Mouse (Mus musculus): Measurements from ENCODE around the gene Cmtm1. TPM values are rescaled to one million over a fixed set of nuclear protein-coding genes. Genes with fewer than 3 reads are reported as not detected.
"Not testable (repeated sequence)": the region's sequence is repeated elsewhere in the genome, so short reads cannot be mapped to it uniquely, and the experiment has no call there.

The Cmtm1 gene
- total and polyA plus RNA-seq, 2 experiments from 2014 or later, result not detected

DNA sequence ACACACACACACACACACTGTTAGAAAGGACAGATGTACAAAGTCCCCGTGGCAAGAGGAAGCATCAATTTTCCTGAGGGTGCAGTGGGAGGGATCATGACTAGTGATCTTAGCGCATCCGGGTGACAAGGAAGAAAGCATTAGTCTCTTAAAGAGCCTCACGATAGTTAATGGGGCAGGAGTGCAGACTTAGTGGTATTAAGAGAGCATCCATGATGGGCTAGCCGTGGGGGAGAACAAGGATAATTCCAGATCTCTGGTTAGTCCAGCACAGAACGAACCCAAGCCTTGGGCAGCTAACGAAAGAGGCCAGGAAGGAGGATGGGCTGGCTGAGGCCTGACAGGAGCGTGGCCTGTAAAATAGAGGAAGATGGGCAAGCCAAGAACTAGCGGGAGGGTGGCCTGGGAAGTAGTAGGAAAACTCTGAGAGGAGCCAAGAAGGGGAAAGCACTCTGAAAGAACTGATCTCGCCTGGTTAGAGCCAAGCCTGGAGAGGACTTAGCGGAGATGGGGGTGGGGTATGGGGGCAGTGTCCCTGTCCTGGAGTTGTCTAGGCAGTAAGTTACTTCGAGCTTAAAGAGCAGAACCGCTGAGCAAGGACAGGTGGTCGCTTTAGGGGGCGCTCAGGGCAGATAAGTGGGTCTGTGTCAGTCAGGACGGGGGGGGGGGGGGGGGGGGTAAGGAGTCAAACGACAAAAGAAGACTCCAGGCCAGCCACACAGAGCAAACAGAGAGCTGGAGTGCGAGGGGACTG, 29.5 kb upstream of the Cmtm1 start, which contains the start of gene Cmtm3:
TSS of gene Cmtm3 (plus strand) at position 182 of the 754 bp plus-strand sequence.
- 14% methylated on average over 17 of the region's 18 CpGs for WGBS
- H3K4me2 ChIP-seq (ENCODE audit: low read depth, low read length), result peak within 1 kb of the TSS; percentile 92
- no peaks in the 10 kb centered on the region for H3K9me3 ChIP-seq (ENCODE audit: low read length)
- no peaks in the 10 kb centered on the region for H3K27me3 ChIP-seq (ENCODE audit: insufficient read depth, low read length)
- peak within 1 kb of the TSS; percentile 70 for H3K9ac ChIP-seq (replicated peaks; ENCODE audit: low read length)
- DNase-seq (ENCODE audit: low spot score), result peak; percentile 56
- ATAC-seq, result peak; percentile 15; the same call in 1 of the 2 replicates
- peak within 1 kb of the TSS; percentile 79; the same call in 1 of the 2 replicates for H3K27ac ChIP-seq
- no peaks in the 10 kb centered on the region for H3K4me1 ChIP-seq (ENCODE audit: insufficient read depth, low read length)
- H3K4me3 ChIP-seq (ENCODE audit: low read length), result peak within 1 kb of the TSS; percentile 60
- TF ChIP-seq CTCF (IDR thresholded peaks at IDR 0.05; ENCODE audit: low read depth), result no peak
- no peaks in the 10 kb centered on the region for H3K36me3 ChIP-seq (ENCODE audit: insufficient read depth, low read length)

DNA sequence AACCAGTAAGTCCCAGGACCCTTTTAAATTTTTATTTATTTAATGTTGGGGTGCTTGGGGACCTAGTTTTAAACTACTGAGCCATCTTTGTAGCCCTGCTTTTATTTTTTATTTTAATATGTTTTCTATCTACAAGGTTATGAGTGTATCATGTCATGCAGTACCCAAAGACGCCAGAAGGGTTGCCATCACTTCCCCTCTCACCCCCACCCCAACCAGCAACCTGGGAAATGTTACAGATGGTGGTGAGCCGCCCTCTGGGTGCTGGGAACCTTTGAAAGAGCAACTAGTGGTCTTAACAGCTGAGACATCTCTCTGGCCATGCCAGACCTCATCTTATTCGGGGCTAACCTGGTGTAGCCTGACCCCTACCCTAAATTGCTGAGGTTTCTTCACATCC, 27.9 kb upstream of the Cmtm1 start:
- Histone ChIP-seq H3K27ac (no peak overlapping the region), H3K27me3 (ENCODE audit: insufficient read depth, low read length) (no peaks in the 10 kb centered on the region), H3K36me3 (ENCODE audit: insufficient read depth, low read length) (no peaks in the 10 kb centered on the region), H3K4me2 (ENCODE audit: low read depth, low read length) (no peak overlapping the region), H3K9ac (replicated peaks; ENCODE audit: low read length) (no peak overlapping the region), H3K9me3 (ENCODE audit: low read length) (no peaks in the 10 kb centered on the region), H3K4me1 (ENCODE audit: insufficient read depth, low read length) (no peaks in the 10 kb centered on the region), H3K4me3 (ENCODE audit: low read length) (no peak overlapping the region)
- ATAC-seq, result no peak
- TF ChIP-seq CTCF (IDR thresholded peaks at IDR 0.05; ENCODE audit: low read depth), result peak; percentile 37
- 58% methylated on average over 3 of the region's 3 CpGs for WGBS
- no peak for DNase-seq (ENCODE audit: low spot score)

DNA sequence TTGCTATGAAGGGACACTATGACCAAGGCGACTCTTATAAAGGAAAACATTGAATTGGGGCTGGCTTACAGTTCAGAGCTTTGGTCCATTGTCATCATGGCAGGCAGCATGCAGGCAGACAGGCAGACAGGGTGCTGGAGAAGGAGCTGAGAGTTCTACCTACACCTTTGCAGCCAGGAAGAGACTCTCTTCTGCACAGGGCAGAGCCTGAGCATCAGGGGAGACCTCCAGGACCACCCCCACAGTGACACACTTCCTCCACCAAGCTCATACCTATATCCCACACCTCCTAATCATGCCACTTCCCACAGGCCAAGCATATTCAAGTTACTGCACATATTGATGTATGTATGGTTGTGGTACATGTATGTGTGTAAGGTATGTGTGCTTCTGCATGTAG, 26.9 kb upstream of the Cmtm1 start:
- Histone ChIP-seq H3K27me3 (ENCODE audit: insufficient read depth, low read length) (no peaks in the 10 kb centered on the region), H3K9me3 (ENCODE audit: low read length) (no peaks in the 10 kb centered on the region), H3K9ac (replicated peaks; ENCODE audit: low read length) (no peak overlapping the region), H3K4me1 (ENCODE audit: insufficient read depth, low read length) (no peaks in the 10 kb centered on the region), H3K4me2 (ENCODE audit: low read depth, low read length) (no peak overlapping the region), H3K36me3 (ENCODE audit: insufficient read depth, low read length) (no peaks in the 10 kb centered on the region), H3K4me3 (ENCODE audit: low read length) (no peak overlapping the region), H3K27ac (no peak overlapping the region)
- no peak for TF ChIP-seq CTCF (IDR thresholded peaks at IDR 0.05; ENCODE audit: low read depth)
- ATAC-seq (no peak), DNase-seq (ENCODE audit: low spot score) (no peak)
- 88% methylated on average over 1 of the region's 1 CpGs for WGBS

DNA sequence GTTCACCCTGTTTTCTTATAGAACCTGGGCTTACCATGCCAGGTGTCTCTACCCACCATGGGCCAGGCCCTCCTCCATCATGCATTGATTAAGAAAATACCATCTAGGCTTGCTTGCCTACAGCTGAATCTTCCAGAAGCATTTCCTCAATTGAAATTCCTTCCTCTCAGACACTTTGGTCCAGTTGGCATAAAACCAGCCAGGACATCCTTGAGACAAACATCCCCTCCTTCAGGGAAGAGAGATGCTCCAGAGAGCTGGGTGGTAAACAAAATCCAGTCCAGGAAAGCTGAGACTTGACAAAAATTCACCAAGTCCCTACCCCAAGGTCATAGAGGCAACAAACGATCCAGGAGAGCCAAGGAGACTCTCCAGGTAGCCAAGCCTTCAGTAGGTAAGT, 24.3 kb upstream of the Cmtm1 start:
- Histone ChIP-seq H3K27ac (no peak overlapping the region), H3K9ac (replicated peaks; ENCODE audit: low read length) (no peak overlapping the region), H3K27me3 (ENCODE audit: insufficient read depth, low read length) (no peaks in the 10 kb centered on the region), H3K36me3 (ENCODE audit: insufficient read depth, low read length) (no peaks in the 10 kb centered on the region), H3K4me2 (ENCODE audit: low read depth, low read length) (no peak overlapping the region), H3K4me1 (ENCODE audit: insufficient read depth, low read length) (no peaks in the 10 kb centered on the region), H3K4me3 (ENCODE audit: low read length) (no peak overlapping the region), H3K9me3 (ENCODE audit: low read length) (no peaks in the 10 kb centered on the region)
- no peak for ATAC-seq
- no peak for TF ChIP-seq CTCF (IDR thresholded peaks at IDR 0.05; ENCODE audit: low read depth)
- WGBS, result 86% methylated on average over 1 of the region's 1 CpGs
- no peak for DNase-seq (ENCODE audit: low spot score)

DNA sequence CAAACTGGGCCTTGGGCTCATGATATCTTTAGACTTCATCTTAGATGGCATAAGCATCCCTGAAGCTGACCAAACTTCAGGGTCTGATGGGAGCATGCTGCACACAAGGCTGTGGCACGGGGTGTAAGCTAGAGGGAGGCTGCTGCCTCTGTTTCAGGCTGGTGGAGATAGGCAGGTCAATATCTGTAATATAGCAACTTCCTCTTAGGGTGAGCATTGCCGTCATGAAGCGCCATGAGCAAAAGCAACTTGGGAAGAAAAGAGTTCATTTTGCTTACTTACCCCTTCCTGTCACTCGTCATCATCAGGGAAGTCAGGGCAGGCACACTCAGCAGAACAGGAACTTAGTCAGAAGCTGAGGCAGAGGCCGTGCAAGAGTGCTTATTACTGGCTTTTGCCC, 23.8 kb upstream of the Cmtm1 start:
- Histone ChIP-seq H3K4me3 (ENCODE audit: low read length) (no peak overlapping the region), H3K27ac (no peak overlapping the region), H3K4me1 (ENCODE audit: insufficient read depth, low read length) (no peaks in the 10 kb centered on the region), H3K27me3 (ENCODE audit: insufficient read depth, low read length) (no peaks in the 10 kb centered on the region), H3K9me3 (ENCODE audit: low read length) (no peaks in the 10 kb centered on the region), H3K9ac (replicated peaks; ENCODE audit: low read length) (no peak overlapping the region), H3K4me2 (ENCODE audit: low read depth, low read length) (no peak overlapping the region), H3K36me3 (ENCODE audit: insufficient read depth, low read length) (no peaks in the 10 kb centered on the region)
- 78% methylated on average over 5 of the region's 5 CpGs for WGBS
- DNase-seq (ENCODE audit: low spot score) (no peak), ATAC-seq (no peak)
- TF ChIP-seq CTCF (IDR thresholded peaks at IDR 0.05; ENCODE audit: low read depth), result no peak

DNA sequence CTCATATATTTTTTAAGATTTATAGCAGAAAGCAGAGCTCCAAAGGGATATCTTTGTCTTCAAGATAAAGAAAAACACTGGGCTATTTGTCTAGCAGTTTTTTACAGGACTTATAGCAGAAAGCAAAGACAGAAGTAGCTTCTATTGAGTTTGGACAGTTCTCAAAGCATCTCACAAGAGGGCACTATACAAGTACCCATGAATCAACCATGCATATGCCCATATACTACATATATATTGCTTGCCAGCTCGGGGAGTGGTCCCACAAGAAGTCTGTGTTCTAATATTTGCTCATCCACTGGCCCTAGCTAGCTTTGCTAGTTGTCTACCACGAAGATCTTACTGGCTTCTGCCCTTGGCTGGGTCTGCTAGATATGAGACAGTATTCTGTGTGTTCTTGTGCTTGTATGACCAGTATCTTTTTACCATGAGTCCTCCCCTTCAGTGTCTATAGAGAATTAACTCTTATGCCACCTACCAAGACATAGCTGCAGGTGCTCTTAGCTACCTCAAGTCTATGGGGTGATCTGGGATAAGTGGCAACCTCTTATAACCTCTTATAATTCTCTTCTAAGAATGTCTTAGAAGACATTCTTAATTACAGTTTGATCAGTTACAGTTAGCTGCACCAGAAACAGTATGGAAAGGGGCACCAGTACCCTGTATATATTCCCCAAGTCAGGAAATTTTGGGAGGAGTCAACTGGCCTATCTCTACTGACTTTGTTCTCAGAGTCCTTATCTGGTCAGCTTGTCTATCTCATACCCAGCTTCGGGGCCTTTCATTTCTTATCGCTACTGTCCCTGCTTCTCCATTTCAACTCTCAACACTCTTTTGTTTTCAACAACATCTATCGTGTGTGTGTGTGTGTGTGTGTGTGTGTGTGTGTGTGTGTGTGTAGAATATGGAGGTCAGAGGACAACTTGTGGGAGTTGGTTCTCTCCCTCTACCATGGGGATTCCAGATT, 23.0 kb upstream of the Cmtm1 start:
- no peaks in the 10 kb centered on the region for H3K27me3 ChIP-seq (ENCODE audit: insufficient read depth, low read length)
- no peak for ATAC-seq
- TF ChIP-seq CTCF (IDR thresholded peaks at IDR 0.05; ENCODE audit: low read depth), result no peak
- no peak overlapping the region for H3K9ac ChIP-seq (replicated peaks; ENCODE audit: low read length)
- no peak overlapping the region for H3K27ac ChIP-seq
- H3K4me2 ChIP-seq (ENCODE audit: low read depth, low read length), result no peak overlapping the region
- 78% methylated on average over 5 of the region's 5 CpGs for WGBS
- no peaks in the 10 kb centered on the region for H3K36me3 ChIP-seq (ENCODE audit: insufficient read depth, low read length)
- no peaks in the 10 kb centered on the region for H3K4me1 ChIP-seq (ENCODE audit: insufficient read depth, low read length)
- DNase-seq (ENCODE audit: low spot score), result no peak
- H3K9me3 ChIP-seq (ENCODE audit: low read length), result no peaks in the 10 kb centered on the region
- no peak overlapping the region for H3K4me3 ChIP-seq (ENCODE audit: low read length)

DNA sequence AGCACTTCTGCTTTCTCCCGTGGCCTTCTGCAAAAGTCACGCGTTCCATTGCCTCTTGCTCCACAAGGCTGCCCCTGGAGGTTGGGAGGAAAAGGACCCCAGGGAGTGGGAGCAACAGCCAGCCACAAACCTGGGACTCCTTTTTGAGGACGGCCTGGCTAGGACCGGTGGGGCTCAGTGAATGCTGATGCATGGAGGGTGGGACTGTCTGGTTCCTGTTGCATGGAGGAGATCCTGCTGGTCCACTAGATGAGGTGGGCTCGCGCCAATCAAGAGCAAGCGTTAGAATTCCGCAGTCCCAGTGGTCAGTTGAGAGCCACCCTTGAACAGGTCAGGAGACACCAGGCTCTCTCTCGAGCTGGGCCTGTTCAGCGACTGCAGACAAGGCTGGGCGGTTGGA, 12.0 kb upstream of the Cmtm1 start, which contains the start of gene Cmtm2b:
TSS of gene Cmtm2b (plus strand) at position 301 of the 400 bp plus-strand sequence.
- H3K9ac ChIP-seq (replicated peaks; ENCODE audit: low read length); H3K4me2 ChIP-seq (ENCODE audit: low read depth, low read length); H3K27me3 ChIP-seq (ENCODE audit: insufficient read depth, low read length); H3K4me1 ChIP-seq (ENCODE audit: insufficient read depth, low read length); H3K9me3 ChIP-seq (ENCODE audit: low read length); ATAC-seq; H3K27ac ChIP-seq; H3K36me3 ChIP-seq (ENCODE audit: insufficient read depth, low read length); DNase-seq (ENCODE audit: low spot score); H3K4me3 ChIP-seq (ENCODE audit: low read length): not testable (repeated sequence)
- WGBS, result 94% methylated on average over 12 of the region's 12 CpGs

DNA sequence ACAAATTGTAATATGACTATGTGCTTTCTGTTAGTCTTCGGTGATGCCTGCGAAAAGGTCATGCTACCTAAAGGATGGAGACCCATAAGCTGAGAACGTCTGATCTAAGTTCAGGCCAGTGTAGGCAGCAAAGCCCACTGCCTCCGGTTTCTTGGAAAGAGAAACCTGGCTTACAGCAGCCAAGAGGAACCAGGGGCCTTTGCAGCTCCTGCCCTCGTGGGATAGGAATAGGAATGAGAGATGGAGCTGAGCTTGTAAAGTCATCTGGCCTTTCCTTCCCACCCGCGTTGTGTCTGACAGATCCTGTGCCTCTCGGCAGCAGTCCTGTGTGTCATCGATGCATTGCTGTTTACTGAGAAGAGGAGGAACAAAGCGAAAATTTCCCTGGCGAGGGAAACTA, 11.3 kb upstream of the Cmtm1 start, which contains the start of gene Gm11020:
TSS of gene Gm11020 (plus strand) at position 301 of the 400 bp plus-strand sequence.
- H3K9ac ChIP-seq (replicated peaks; ENCODE audit: low read length); DNase-seq (ENCODE audit: low spot score); H3K4me2 ChIP-seq (ENCODE audit: low read depth, low read length); H3K36me3 ChIP-seq (ENCODE audit: insufficient read depth, low read length); ATAC-seq; H3K9me3 ChIP-seq (ENCODE audit: low read length); H3K4me3 ChIP-seq (ENCODE audit: low read length); H3K27me3 ChIP-seq (ENCODE audit: insufficient read depth, low read length); H3K27ac ChIP-seq; H3K4me1 ChIP-seq (ENCODE audit: insufficient read depth, low read length): not testable (repeated sequence)
- WGBS, result 86% methylated on average over 9 of the region's 11 CpGs
